Mouse (Mus musculus) testis, adult 2 months (tissue): ENCODE measurements around the gene 4930556J24Rik. TPM values are rescaled to one million over a fixed set of nuclear protein-coding genes. Genes with fewer than 3 reads are reported as not detected.

Source experiments
- H3K27ac ChIP-seq: fragments of 200-500 bp; 2 replicates; pipeline ENCODE4 v1.5.1; 2012; ENCODE audit warnings: low read depth, low read length; ENCODE audit not compliant: control insufficient read depth, insufficient read depth
- H3K27me3 ChIP-seq: fragments of 200-500 bp; 2 replicates; pipeline ENCODE4 v1.6.1; 2012; ENCODE audit warnings: mild to moderate bottlenecking, low read length, moderate library complexity; ENCODE audit not compliant: control insufficient read depth, insufficient read depth
- H3K36me3 ChIP-seq: fragments of 200-500 bp; 2 replicates; pipeline ENCODE4 v1.6.1; 2012; ENCODE audit warnings: mild to moderate bottlenecking, low read length; ENCODE audit not compliant: control insufficient read depth, insufficient read depth
- H3K4me1 ChIP-seq: fragments of 200-500 bp; 2 replicates; pipeline ENCODE4 v1.6.1; 2012; ENCODE audit warnings: low read length; ENCODE audit not compliant: control insufficient read depth, insufficient read depth
- H3K4me3 ChIP-seq: fragments of 200-500 bp; 2 replicates; pipeline ENCODE4 v1.5.1; 2012; ENCODE audit warnings: low read depth, mild to moderate bottlenecking, low read length, moderate library complexity, mixed read lengths; ENCODE audit not compliant: control insufficient read depth
- CTCF ChIP-seq: fragments of 200-500 bp; IDR thresholded peaks from 2 replicates; pipeline ENCODE4 v1.5.1; 2012; ENCODE audit warnings: low read depth, mild to moderate bottlenecking, inconsistent platforms, low read length, moderate library complexity; ENCODE audit not compliant: control insufficient read depth, insufficient read depth, insufficient replicate concordance
- POLR2A ChIP-seq: fragments of 200-500 bp; IDR thresholded peaks from 2 replicates; pipeline ENCODE4 v1.6.1; 2012; ENCODE audit warnings: low read depth, mild to moderate bottlenecking, inconsistent platforms, low read length, moderate library complexity; ENCODE audit not compliant: control insufficient read depth
- polyA plus RNA-seq: library from polyadenylated mRNA; depleted of rRNA; stranded (reverse); fragments of >200 nt; gene quantifications from 2 replicates; pipeline ENCODE4 v1.2.3, GENCODE M21; 2012

The 4930556J24Rik gene
- polyA plus RNA-seq, 1 experiment = 1.6 TPM

DNA sequence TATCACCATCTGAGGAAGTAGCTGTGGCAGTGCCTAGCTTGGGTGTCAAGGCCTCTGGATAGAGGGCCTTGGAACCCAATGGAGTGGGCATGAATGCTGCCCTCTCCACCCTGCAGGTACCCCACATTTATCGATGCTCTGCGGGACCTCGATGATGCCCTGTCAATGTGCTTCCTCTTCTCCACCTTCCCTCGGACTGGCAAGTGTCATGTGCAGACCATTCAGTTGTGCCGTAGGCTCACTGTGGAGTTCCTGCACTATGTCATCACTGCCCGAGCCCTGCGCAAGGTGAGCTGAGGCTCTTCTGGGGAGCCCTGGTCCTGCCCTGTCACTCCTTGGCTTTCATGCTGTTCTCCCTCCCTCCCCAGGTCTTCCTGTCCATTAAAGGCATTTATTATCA, 3.5 kb downstream of the 4930556J24Rik start:
- no peak overlapping the region for H3K4me3 ChIP-seq
- TF ChIP-seq CTCF (no peak), POLR2A (no peak)
- H3K27ac ChIP-seq = no peak overlapping the region
- peaks cover 5% of the 10 kb centered on the region for H3K36me3 ChIP-seq
- H3K4me1 ChIP-seq = no peaks in the 10 kb centered on the region
- H3K27me3 ChIP-seq = no peaks in the 10 kb centered on the region

DNA sequence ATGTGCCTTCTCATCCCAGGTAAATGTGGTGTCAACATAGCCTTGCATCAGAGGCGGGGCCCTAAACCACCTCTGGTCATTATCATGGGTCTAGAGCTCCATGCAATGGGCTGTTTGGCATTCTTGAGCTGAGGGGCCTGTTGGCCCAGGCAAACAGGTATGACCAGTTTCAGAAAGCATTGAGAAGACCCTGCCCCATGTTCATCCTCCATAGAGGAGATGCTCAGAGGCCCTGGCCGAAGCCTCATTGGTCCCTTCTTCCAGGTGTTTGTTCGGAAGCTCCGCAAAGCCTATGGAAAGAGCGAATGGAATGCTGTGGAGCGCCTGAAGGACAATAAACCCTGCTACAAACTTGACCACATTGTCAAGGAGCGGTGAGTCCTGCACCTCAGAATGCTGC, 6.2 kb downstream of the 4930556J24Rik start:
- H3K4me1 ChIP-seq = no peaks in the 10 kb centered on the region
- H3K27ac ChIP-seq = no peak overlapping the region
- no peak overlapping the region for H3K4me3 ChIP-seq
- peaks cover 3% of the 10 kb centered on the region for H3K36me3 ChIP-seq
- TF ChIP-seq CTCF = no peak
- no peak for TF ChIP-seq POLR2A
- no peaks in the 10 kb centered on the region for H3K27me3 ChIP-seq

DNA sequence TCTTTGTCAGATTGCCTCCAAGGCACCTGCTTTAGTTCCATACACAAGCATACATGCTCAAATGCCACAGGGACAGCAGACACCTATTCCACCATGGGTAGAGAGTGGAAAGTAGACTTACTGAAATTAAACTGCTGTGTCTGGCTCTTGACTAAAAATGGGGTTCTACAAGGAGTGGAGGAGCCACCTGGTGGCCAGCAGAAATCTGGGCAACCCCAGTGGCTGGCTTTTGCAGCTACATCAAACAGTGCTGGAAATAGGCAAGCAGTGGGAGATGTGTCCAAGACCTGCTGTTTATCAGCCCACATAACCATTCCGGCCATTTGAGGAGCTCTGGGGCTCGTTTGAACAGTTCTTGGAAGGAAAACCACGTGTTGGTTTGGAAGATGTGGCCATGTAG, 6.7 kb downstream of the 4930556J24Rik start:
- Histone ChIP-seq H3K27me3 (no peaks in the 10 kb centered on the region), H3K4me1 (no peaks in the 10 kb centered on the region), H3K27ac (no peak overlapping the region), H3K36me3 (peaks cover 3% of the 10 kb centered on the region), H3K4me3 (no peak overlapping the region)
- TF ChIP-seq CTCF = no peak
- no peak for TF ChIP-seq POLR2A

DNA sequence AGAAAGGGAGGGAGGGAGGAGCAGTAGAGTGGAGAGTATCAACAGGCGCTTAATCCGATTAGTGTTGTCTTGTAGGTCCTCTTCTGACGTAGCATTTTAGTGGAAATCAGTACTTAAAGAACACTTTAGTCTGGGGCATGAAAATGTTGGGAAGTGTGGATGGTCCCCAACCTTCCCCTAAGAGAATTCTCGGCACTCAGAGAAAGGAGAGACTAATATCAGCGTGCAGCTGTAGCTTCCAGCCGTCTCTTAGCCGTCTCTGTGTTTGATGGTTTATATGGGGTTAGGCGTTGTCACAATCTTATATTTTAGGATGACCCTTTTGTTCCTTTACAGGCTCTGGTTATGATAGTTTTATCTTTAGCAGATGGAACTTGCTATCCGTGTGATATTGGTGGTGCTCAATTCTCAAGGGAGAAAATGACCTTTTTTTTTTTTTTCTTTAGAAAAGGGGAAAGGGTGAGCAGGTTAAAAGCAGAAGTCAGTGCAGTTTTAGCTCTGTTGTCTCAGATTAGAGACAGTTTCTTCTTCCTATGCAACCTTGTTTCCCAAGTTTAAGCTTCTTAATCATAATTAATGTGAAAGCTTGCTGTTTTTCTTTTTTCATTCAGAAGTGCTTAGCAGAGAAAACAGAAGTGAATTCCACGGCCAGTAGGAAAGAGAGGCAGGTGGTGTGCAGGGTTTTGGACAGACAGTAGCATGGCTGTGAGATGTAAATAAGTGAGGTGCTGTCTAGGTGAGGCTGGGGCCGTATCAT, 12.0 kb downstream of the 4930556J24Rik start:
- Histone ChIP-seq H3K4me3 (peak overlapping the region; percentile 96), H3K27ac (no peak overlapping the region), H3K36me3 (peaks cover 3% of the 10 kb centered on the region; the same call in 1 of the 2 replicates), H3K27me3 (no peaks in the 10 kb centered on the region), H3K4me1 (peaks cover 3% of the 10 kb centered on the region; the same call in 1 of the 2 replicates)
- TF ChIP-seq POLR2A (no peak), CTCF (no peak)

DNA sequence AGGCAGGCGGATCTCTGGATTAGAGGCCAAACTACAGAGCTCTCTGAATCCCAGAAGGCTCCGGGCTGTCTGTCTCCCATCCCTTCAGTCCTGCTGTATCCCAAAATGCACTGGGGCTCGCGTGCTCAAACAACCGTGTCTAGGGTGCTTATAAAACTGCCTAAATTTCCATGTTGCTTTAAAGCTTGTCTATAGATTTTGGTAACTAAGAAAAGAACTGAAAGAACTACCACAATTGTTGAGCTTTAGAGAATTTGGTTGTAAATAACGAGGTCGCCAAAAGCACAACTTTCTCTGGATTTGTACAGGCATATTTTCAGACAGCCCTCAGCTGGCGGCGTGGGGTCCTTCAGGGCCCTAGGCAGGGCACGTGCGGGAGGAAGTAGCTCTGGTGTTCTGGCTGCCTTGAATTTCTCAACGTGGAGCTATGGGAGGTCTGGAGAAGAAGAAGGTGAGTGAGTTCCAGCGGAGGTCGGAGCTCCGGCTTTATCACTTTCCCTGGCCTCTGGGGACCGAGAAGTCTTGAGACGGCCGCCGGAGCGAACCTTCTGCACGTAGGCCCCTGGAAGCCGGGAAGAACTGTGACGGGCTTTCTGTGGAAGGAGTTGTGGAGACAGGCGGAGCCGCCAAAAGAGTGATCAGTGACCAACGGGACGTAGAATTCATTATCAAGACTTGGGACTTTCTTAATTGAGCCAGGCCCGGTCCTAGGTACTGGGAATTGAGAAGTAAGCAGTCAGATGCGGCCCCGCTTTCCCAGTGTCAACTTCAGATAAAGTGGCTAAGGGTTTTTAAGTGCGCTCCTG, 12.8 kb downstream of the 4930556J24Rik start, which contains the start of gene Pes1:
TSS of gene Pes1 (plus strand) at position 366 of the 806 bp plus-strand sequence.
- no peak for TF ChIP-seq CTCF
- TF ChIP-seq POLR2A = peak; percentile 66
- peak within 1 kb of the TSS; percentile 96 for H3K4me3 ChIP-seq
- H3K27ac ChIP-seq = peak within 1 kb of the TSS; percentile 89
- H3K27me3 ChIP-seq = no peaks in the 10 kb centered on the region
- peaks cover 3% of the 10 kb centered on the region; the same call in 1 of the 2 replicates for H3K36me3 ChIP-seq
- peaks cover 3% of the 10 kb centered on the region; the same call in 1 of the 2 replicates for H3K4me1 ChIP-seq

DNA sequence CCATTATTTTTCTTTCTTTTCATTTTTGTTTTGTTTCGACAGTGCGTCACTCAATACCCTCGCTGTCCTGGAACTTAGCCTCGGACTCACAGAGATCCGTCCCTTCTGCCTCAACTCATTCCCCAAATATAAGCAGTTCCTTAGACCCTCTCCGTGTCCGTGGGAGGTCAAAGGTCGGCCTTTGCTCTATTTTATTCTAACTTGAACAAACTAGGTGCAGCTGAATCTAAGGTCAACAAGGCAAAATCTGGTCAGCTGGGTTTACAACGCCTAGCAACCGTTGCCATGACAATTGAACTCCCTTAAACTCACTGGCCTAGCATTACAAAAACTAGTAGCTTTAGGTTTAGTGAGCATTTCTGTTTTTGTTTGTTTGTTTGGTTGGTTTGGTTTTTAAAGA, 13.4 kb downstream of the 4930556J24Rik start:
- TF ChIP-seq CTCF = no peak
- Histone ChIP-seq H3K4me1 (peaks cover 3% of the 10 kb centered on the region; the same call in 1 of the 2 replicates), H3K4me3 (peak overlapping the region; percentile 96), H3K27ac (peak overlapping the region; percentile 89), H3K27me3 (no peaks in the 10 kb centered on the region), H3K36me3 (peaks cover under 1% of the 10 kb centered on the region; the same call in 1 of the 2 replicates)

DNA sequence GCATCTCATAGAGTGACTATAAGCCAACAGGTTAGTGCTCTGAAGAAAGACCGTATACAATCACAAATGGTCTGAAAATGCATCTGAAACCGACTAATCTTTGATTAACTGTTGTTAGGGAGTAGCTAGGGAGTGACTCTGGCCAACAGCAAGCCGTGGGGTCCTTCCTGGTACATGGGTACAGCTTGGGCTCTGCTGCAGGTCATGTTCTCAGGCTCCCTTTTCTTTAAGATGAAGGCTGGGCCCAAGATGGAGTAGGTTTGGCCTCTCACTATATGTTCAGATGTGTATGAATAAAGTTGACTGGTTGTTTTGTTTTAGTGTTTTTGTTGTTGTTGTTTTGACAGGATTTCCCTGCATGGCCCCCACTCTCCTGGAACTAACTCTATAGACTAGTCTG, 14.8 kb downstream of the 4930556J24Rik start:
- H3K4me1 ChIP-seq = peaks cover 3% of the 10 kb centered on the region; the same call in 1 of the 2 replicates
- H3K4me3 ChIP-seq = no peak overlapping the region
- no peak for TF ChIP-seq POLR2A
- no peak for TF ChIP-seq CTCF
- no peaks in the 10 kb centered on the region for H3K27me3 ChIP-seq
- H3K27ac ChIP-seq = no peak overlapping the region
- no peaks in the 10 kb centered on the region for H3K36me3 ChIP-seq
